Mouse (Mus musculus): ENCODE results near the gene Rph3a.

Rph3a gene

DNA sequence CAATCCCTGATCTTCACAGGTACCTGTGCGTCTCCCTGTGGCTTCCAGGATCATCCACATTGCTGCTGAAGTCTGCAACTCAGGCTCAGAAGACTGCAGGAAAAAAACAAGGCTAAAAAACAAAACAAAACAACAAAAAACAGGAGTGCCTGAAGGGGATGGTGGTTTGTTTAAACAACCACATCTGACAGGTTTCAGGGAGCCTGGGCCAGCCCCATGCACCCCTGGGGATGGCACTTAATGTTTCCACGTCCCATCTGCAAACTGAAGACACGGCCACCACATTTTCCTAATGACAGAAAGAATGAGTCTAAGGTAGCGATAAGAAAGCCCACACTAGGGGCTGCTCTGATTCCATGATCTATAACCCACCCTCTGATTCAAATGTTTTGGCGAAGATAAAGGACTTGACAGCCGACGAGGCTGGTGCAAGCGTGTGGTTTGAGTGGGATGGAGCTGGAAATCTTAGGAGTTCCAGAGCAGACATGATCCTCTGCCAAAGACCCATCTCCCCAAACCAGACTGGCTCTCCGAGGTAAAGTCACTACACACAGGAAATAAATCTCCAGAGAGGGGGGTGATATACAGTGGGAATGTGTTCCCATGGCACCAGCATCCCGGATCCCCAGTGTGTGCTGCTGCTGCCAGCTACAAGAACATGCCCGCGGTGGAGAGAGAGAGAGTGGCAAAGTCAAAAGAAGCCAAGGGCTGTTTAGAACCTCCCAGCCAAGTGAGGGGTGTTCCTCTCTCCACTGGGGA lies at the start of gene Rph3a:
Gene Rph3a (minus strand): TSS at position 282 of the 759 bp plus-strand sequence.
- no peak for DNase-seq (ENCODE audit: low spot score)

GRCm38 (mm10) chr5:121058261-121058660 lies 48.4 kb upstream of the Rph3a start:
- DNase-seq (ENCODE audit: low spot score) = no peak

DNA sequence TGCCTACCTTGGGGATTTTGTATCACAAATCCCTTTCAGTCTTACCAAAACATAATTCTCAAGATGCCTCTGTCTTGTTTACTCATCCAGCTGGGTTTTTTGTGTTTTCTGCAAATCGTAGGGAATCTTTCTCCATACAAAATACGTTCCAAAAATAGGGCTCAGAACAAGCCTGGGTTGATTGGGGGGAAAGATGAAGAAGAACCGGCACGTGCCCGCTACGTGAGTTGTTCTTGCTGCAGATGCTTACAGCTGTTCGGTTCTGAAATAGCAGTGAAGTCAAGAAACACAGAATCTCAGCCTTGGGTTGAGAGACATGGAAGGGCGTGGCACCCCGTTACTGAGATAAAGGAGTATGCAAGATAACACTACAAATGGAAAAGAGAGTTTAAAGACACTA lies 44.0 kb upstream of the Rph3a start:
- DNase-seq (ENCODE audit: low spot score) = no peak

DNA sequence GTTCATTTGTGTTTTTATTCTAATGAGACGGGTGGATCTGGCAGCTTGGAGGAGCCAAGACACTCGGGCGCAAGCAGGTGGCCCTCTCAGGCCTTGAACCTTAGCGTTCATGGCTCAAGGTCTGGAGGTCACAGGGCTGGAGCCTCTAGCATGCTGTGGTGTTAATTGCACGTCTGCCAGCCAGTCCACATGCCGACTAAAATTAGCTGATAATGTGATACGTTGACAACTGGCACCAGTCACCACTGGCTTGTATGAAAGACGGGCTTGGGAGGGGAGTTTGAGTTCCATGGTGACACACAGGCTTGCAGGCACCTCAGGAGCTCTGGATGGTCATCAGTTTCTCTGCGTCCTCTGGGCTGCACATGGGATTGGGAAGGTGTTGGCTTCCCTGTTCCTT lies 31.9 kb upstream of the Rph3a start:
- DNase-seq (ENCODE audit: low spot score) = no peak

DNA sequence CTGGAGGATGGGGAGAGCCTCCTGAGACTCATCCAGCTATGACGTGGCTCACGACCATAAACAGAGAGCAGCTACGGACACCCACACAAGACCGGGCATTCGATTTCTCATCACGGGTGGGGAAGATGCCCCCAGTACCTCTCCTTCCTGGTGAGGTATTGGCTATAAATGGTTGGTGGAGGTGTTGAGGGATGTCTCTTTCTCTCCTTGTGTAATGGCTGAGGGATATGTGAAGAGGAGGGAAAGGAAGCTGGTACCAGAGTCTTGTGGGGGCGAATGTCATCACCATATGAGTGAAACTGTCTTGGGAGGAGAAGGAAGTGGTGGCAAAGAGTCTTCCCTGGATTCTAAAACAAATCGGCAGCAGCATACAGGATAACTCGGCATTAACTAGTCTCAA lies 29.6 kb upstream of the Rph3a start:
- DNase-seq (ENCODE audit: low spot score) = no peak

DNA sequence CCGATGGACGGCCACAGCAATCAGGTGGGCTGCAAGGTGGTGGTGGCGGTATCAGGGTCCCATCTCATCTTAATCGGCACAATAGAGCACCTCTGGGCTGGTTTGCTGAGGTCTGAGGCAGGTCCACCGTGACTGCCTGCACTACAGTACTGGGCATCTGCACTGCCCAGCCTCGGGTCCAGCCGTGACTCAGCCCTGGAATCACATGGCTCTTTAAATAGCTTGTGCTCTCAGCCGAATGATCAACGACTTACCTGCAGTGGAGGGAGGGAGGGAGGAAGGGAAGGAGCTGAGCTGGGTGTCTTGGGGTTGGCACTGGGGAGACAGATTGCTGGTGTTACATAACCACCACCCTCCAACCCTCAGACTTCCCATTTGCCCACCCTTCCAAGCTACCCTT lies 20.3 kb upstream of the Rph3a start:
- no peak for DNase-seq (ENCODE audit: low spot score)

DNA sequence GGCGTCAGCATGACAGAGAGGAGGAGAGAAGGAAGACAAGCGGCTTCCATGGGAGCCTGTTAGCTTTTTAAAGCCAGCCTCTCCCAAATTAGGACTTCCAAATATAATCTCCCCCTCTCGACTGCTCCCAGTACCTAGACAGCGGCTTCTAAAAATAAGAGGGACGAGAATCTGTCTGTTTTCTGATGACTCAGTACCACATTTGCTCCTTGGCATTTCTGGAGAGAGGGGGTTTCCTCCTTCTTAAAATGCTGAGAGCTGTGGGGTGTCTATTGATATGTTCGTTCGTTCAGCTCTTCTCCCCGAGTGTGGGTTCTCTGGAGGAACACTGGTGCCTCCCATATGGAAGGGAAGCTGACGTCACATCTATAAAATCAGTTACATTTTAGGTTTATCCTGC lies 9.6 kb upstream of the Rph3a start:
- DNase-seq (ENCODE audit: low spot score) = peak; percentile 51

GRCm38 (mm10) chr5:121017699-121018098 lies 7.8 kb upstream of the Rph3a start:
- no peak for DNase-seq (ENCODE audit: low spot score)

- no peak for DNase-seq (ENCODE audit: low spot score)
Observed at GRCm38 (mm10) chr5:121016405-121016804, 6.5 kb upstream of the Rph3a start.

GRCm38 (mm10) chr5:121014496-121014895 lies 4.6 kb upstream of the Rph3a start:
- DNase-seq (ENCODE audit: low spot score) = no peak

DNA sequence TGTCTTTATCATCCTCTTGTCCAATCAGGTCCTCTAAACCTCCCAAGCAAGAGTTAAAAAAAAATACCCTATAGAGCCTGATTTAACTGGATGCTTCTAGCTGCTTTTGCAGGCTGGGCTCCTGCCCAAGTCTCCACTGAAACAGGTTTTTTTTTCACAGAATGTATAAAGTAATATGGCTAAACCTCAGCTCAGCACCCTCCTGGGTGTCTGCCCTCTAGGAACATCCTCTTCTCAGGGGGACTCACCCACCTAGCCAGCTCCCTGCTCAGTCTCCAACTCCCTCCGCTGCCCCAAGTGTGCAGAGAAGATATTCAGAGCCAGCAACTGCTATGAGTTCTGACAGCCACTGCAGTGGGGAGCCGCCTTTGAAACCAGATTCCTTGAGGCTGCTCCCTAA lies 2.1 kb upstream of the Rph3a start:
- DNase-seq (ENCODE audit: low spot score) = no peak

DNA sequence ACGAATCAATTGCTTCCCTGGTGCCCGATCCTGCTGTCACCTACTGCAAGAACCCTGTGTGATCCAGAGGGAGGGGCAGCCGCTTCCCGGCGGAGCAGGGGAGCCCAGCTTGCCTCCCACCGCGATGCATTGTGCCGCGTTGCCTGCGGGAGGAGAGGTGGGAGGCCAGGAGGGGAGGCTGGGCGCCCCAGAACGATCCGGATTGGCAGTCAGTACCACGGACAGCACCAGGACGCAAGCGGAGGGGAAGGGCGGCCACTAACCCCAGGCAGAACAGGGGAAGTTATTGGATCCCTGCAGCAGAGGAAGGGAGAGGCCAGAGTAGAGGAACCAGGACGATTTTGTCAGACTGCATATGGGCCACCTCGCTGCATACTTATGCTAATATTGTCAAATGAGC lies 486 bp downstream of the Rph3a start:
- DNase-seq (ENCODE audit: low spot score) = peak; percentile 56

DNA sequence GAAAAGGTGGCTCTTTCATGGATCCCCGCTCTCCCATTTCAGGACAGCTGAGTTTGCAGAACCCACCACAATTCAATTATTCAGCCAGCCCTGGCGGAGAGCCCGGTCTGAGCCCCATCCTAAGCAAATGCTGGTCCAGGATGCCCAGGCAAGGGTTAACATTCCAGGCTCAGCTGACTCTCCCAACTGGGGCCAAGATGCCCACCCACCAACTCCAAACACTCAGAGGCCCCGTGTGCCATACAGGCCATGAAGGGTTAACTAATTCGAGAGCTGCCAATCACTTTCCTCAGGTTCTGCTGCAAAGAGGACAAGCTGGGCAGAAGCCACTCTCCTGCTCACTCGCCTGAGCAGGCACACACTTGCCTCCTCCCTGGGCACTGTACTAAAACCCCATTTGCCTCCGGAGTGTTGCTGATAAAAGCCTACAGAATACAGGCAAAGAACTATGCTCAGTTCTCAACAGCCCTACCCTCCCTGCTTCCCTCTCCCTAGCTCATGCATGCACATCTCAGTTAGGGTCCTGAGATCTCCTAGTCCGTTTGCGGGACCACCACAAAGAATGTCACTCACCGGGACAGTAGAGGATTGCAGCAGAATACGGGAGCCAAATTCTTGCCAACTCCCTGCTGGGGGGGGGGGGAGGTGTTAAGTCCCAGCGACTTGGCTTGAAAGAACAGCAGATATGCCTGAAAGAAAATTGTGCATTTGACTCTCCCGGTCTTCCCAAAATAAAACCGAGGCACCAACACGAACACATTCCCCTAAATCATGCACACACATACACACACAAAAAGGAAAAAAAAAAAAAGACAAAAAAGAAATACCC lies 1.3 kb downstream of the Rph3a start:
- DNase-seq (ENCODE audit: low spot score) = no peak

DNA sequence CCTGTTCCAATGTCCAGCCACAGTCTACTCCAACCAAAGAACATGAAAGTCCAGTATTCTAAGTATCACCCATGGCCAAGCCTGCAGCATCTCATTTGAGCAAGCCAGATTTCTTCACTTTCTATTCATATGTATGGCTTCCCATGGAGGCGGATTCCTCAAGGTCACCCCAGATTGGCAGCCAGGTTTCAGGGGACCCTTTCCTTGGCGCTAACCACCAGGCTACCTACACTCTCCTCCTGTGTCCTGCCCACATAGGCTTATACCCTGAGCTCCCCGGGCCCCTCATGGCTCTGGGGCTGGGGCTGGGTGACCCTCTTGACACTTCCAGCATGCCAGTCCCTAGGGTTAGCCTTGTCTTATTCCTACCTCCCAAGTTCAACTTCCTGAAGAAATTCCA lies 2.3 kb downstream of the Rph3a start:
- DNase-seq (ENCODE audit: low spot score) = no peak

DNA sequence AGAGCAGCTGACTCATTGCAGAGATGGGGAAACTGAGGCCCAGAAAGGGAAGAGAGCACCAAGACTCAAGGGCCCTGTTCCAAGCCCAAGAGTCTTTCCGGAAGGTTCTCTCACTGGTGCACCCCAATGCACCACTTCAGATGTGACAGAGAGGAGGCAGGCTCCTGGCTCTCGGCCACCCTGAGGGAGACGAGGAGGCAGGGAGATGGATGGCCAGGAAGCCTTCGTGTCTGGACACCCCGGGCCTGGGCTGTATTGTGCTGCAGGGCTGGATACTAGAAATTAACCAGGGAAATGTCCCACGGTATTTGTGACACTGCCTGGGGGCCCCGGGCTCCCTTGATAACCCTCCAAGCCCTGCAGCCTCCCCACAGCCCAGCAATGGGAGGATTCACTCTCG lies 2.8 kb downstream of the Rph3a start:
- DNase-seq (ENCODE audit: low spot score) = no peak

GRCm38 (mm10) chr5:121006176-121006575 lies 3.7 kb downstream of the Rph3a start:
- no peak for DNase-seq (ENCODE audit: low spot score)

GRCm38 (mm10) chr5:121003781-121004180 lies 6.1 kb downstream of the Rph3a start:
- no peak for DNase-seq (ENCODE audit: low spot score)

DNA sequence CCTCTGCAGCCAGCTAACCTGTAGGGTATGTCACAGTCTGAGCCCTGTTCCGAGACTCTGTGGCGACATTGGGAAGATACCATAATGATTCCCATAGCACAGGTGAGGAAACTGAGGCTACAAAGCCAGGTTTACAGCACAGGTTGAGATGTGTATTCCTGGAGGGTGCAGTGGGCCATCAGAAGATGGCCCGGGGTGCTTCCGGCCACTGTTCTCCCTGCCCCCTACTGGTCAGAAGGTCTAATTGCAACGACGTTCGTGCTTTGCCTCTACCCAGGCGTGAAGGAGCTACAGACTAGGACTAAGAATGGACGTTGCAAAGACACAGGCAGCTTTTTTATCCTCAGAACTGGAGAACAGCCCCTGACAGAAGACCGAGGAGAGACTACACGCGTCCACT lies 10.3 kb downstream of the Rph3a start:
- no peak for DNase-seq (ENCODE audit: low spot score)

- DNase-seq (ENCODE audit: low spot score) = no peak
Observed at GRCm38 (mm10) chr5:120988373-120988772, 21.5 kb downstream of the Rph3a start.

DNA sequence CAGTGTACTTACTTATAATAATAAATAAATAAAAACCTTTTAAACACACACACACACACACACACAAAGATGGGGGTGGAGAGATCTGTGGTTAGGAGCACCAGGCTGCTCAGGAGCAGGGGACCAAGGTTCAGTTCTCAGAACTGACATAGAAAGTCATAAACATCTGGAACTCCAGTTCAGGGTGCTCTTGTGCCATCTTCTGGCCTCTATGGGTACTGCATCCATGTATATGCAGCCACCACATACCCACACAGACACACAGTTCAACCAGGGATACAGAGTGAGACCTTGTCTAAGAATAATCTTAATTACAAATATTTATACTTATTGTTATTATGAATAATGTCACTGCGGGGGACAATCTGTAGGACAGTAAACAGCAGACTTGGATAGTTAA lies 26.9 kb downstream of the Rph3a start:
- no peak for DNase-seq (ENCODE audit: low spot score)

DNA sequence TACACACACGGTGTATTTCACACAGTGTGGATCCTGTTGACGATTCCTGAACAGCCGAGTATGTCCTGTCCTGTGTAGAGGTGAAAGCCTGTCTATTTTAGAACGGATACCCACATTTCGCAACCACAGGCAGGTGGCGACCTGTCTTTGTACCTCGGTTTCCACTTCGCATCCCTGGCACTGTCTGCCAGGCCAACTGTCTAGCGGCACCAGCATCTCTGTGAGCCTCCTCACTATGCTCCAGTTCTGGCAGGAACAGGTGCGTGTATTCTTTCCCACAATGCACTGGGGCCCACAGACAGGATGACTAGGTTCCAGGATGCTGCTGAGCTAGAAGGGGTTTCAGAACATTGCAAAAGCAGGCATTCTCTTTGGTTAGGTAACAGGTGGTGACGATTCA lies 28.7 kb downstream of the Rph3a start:
- no peak for DNase-seq (ENCODE audit: low spot score)

DNA sequence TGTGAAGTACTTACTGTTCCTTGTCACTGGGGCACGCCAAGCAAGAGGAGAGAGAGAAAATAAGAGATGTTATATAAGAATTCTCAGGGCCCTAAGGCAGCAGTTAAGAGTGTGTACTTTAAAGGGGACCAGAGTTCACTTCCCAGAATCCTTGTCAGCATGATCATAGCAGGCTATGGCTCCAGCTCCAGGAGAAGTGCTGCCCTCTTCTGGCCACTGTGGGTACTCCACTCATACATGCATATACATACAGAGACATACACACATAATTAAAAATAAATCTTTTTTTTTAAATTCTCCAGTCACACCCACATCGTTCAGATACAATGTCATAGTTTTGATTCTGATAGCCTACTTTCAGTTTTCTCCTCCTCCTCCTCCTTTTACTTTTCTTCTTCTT lies 29.8 kb downstream of the Rph3a start:
- no peak for DNase-seq (ENCODE audit: low spot score)

DNA sequence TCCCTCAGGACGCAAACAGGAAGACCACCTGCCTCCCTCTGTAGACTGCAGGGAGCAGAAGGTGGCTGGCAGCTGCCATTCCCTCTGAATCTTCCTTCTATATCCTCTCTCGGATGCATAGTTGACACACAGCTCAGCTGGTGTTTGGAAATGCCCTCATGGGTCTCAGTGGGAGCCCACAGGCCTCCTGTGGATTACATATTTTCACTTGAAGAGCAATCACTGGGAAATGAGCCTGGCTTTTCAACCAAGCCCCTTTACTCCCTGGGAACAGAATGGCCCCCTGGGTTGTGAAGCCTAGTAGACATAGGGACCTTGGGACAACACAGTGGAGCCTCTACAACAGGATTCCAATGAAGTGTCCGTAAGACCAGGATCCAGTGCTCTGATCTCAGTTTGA lies 33.8 kb downstream of the Rph3a start:
- DNase-seq (ENCODE audit: low spot score) = no peak

GRCm38 (mm10) chr5:120974522-120974921 lies 35.4 kb downstream of the Rph3a start:
- DNase-seq (ENCODE audit: low spot score) = no peak

Data from left cerebral cortex, adult 11 months (tissue).